Mouse (Mus musculus) gastrocnemius, adult 2 months (tissue): ENCODE data around the gene Rplp1. TPM values are rescaled to one million over a fixed set of nuclear protein-coding genes. Genes with fewer than 3 reads are reported as not detected.

Source experiments
- DNase-seq: peaks from one replicate; pipeline ENCODE4 v3.0.0; 2022
- H3K27ac ChIP-seq: fragments of 200-600 bp; 2 replicates; pipeline ENCODE4 v1.8.1; 2022; ENCODE audit warnings: mild to moderate bottlenecking
- H3K4me3 ChIP-seq: fragments of 200-600 bp; 2 replicates; pipeline ENCODE4 v1.8.1; 2022; ENCODE audit warnings: mild to moderate bottlenecking, moderate library complexity
- CTCF ChIP-seq: fragments of 200-600 bp; IDR thresholded peaks from 2 replicates; pipeline ENCODE4 v1.8.1; 2022; ENCODE audit warnings: antibody characterized with exemption, mild to moderate bottlenecking, moderate library complexity
- intact Hi-C: fragments of 180-260 bp; cut with DNase I; formaldehyde crosslinking; loops from one replicate; pipeline ENCODE4 v1.15.1; 2025
- total RNA-seq, 2 experiments: library from RNA; stranded (reverse); gene quantifications; 2 replicates each; pipeline ENCODE4 v1.2.3; 2021

The Rplp1 gene
- total RNA-seq, 2 experiments from 2014 or later: 1,321 to 1,510 TPM

GRCm38 (mm10) chr9:61908832-61909407, 5.4 kb downstream of the Rplp1 start:
- Histone ChIP-seq H3K4me3 (no peak overlapping the region), H3K27ac (no peak overlapping the region)
- intact Hi-C loops: no loop called here
- TF ChIP-seq CTCF: no peak
- DNase-seq: no peak

GRCm38 (mm10) chr9:61908341-61908740, 6.0 kb downstream of the Rplp1 start:
- Histone ChIP-seq H3K4me3 (no peak overlapping the region), H3K27ac (no peak overlapping the region)
- intact Hi-C loops: no loop called here
- no peak for TF ChIP-seq CTCF
- no peak for DNase-seq

- Histone ChIP-seq H3K4me3 (no peak overlapping the region), H3K27ac (no peak overlapping the region)
- intact Hi-C loops: no loop called here
- no peak for DNase-seq
- TF ChIP-seq CTCF: no peak
Measured at GRCm38 (mm10) chr9:61907621-61908295, 6.6 kb downstream of the Rplp1 start.

- Histone ChIP-seq H3K4me3 (no peak overlapping the region), H3K27ac (no peak overlapping the region)
- peak; percentile 36 for DNase-seq
- peak; percentile 55 for TF ChIP-seq CTCF
- intact Hi-C loops: no loop called here
Measured at GRCm38 (mm10) chr9:61906912-61907311, 7.4 kb downstream of the Rplp1 start.

GRCm38 (mm10) chr9:61905576-61905975, 8.8 kb downstream of the Rplp1 start:
- DNase-seq: no peak
- intact Hi-C loops: no loop called here
- Histone ChIP-seq H3K27ac (no peak overlapping the region), H3K4me3 (no peak overlapping the region)
- no peak for TF ChIP-seq CTCF

GRCm38 (mm10) chr9:61904201-61904600, 10.1 kb downstream of the Rplp1 start:
- intact Hi-C loops: no loop called here
- Histone ChIP-seq H3K27ac (no peak overlapping the region), H3K4me3 (no peak overlapping the region)
- DNase-seq: no peak
- TF ChIP-seq CTCF: no peak

- no peak overlapping the region for H3K4me3 ChIP-seq
- TF ChIP-seq CTCF: no peak
- DNase-seq: no peak
- intact Hi-C loops: no loop called here
- H3K27ac ChIP-seq: no peak overlapping the region
Measured at GRCm38 (mm10) chr9:61902445-61902844, 11.9 kb downstream of the Rplp1 start.

- intact Hi-C loops: no loop called here
- Histone ChIP-seq H3K4me3 (no peak overlapping the region), H3K27ac (no peak overlapping the region)
- DNase-seq: no peak
- no peak for TF ChIP-seq CTCF
Measured at GRCm38 (mm10) chr9:61901574-61901973, 12.8 kb downstream of the Rplp1 start.

GRCm38 (mm10) chr9:61899804-61900203, 14.5 kb downstream of the Rplp1 start:
- peak; percentile 84 for DNase-seq
- H3K4me3 ChIP-seq: peak overlapping the region; percentile 58
- no peak overlapping the region for H3K27ac ChIP-seq
- intact Hi-C loops: loop anchor here (2.0 to 10.0 kb wide), 3 partner anchors 585 to 1005 kb away; no protein-coding TSS in a partner anchor
- TF ChIP-seq CTCF: peak; percentile 91

- DNase-seq: peak; percentile 83
- Histone ChIP-seq H3K4me3 (no peak overlapping the region), H3K27ac (no peak overlapping the region)
- TF ChIP-seq CTCF: peak; percentile 93
- intact Hi-C loops: loop anchor here (2.0 to 10.0 kb wide), 3 partner anchors 584 to 1004 kb away; no protein-coding TSS in a partner anchor
Measured at GRCm38 (mm10) chr9:61898401-61898800, 15.9 kb downstream of the Rplp1 start.

- peak; percentile 67 for DNase-seq
- Histone ChIP-seq H3K4me3 (0 out of 2 replicates have a peak overlapping the region, but pooled peaks have one; percentile 1), H3K27ac (peak overlapping the region; percentile 61)
- intact Hi-C loops: loop anchor here (10.0 kb wide), 2 partner anchors 580 to 1000 kb away; no protein-coding TSS in a partner anchor
- no peak for TF ChIP-seq CTCF
Measured at GRCm38 (mm10) chr9:61895014-61895413, 19.3 kb downstream of the Rplp1 start.

- no peak for TF ChIP-seq CTCF
- Histone ChIP-seq H3K27ac (no peak overlapping the region), H3K4me3 (no peak overlapping the region)
- intact Hi-C loops: loop anchor here (10.0 kb wide), 2 partner anchors 575 to 995 kb away; no protein-coding TSS in a partner anchor
- DNase-seq: no peak
Measured at GRCm38 (mm10) chr9:61889855-61890254, 24.5 kb downstream of the Rplp1 start.

GRCm38 (mm10) chr9:61887661-61888379, 26.5 kb downstream of the Rplp1 start:
- TF ChIP-seq CTCF: no peak
- intact Hi-C loops: no loop called here

More at GRCm38 (mm10) chr9:61887661-61888379, 26.5 kb downstream of the Rplp1 start:
- H3K4me3 ChIP-seq: no peak overlapping the region
- no peak overlapping the region for H3K27ac ChIP-seq
- DNase-seq: no peak
